Mouse (Mus musculus) intestine, embryonic 14.5 days (tissue): ENCODE data around the gene St8sia1. TPM values are rescaled to one million over a fixed set of nuclear protein-coding genes. Genes with fewer than 3 reads are reported as not detected.
"Not testable (repeated sequence)": the region's sequence is repeated elsewhere in the genome, so short reads cannot be mapped to it uniquely, and the experiment has no call there.

Experiments
- ATAC-seq: fragments of 200-750 bp; cut with Nextera tagmentation; replicated peaks from 2 replicates; pipeline ENCODE4 v1.8.0; 2017; ENCODE audit warnings: low read depth, moderate number of reproducible peaks, moderate TSS enrichment, moderate library complexity; ENCODE audit not compliant: low FRiP score, low TSS enrichment
- DNase-seq: peaks from one replicate; pipeline ENCODE4 v3.0.0-alpha.2; 2018; ENCODE audit warnings: low spot score
- H3K27ac ChIP-seq: fragments of 300-500 bp; sonication (generic); 2 replicates; pipeline ENCODE4 v1.5.1; 2014; ENCODE audit warnings: low read depth, mild to moderate bottlenecking, control low read depth
- H3K27me3 ChIP-seq: fragments of 300-500 bp; sonication (generic); replicated peaks from 2 replicates; pipeline ENCODE4 v1.6.1; 2014; ENCODE audit warnings: low read length, control low read depth; ENCODE audit not compliant: control insufficient read depth, insufficient read depth
- H3K36me3 ChIP-seq: fragments of 300-500 bp; sonication (generic); 2 replicates; pipeline ENCODE4 v1.6.1; 2014; ENCODE audit warnings: low read length, control low read depth; ENCODE audit not compliant: control insufficient read depth, insufficient read depth
- H3K4me1 ChIP-seq: fragments of 300-500 bp; sonication (generic); replicated peaks from 2 replicates; pipeline ENCODE4 v1.6.1; 2014; ENCODE audit warnings: low read length, control low read depth, mixed read lengths; ENCODE audit not compliant: control insufficient read depth, insufficient read depth
- H3K4me2 ChIP-seq: fragments of 300-500 bp; sonication (generic); 2 replicates; pipeline ENCODE4 v1.6.1; 2014; ENCODE audit warnings: low read length
- H3K4me3 ChIP-seq: fragments of 300-500 bp; sonication (generic); 2 replicates; pipeline ENCODE4 v1.5.1; 2014; ENCODE audit warnings: low read depth, low read length, control low read depth, mixed read lengths
- H3K9ac ChIP-seq: fragments of 300-500 bp; sonication (generic); 2 replicates; pipeline ENCODE4 v1.6.1; 2014; ENCODE audit warnings: mild to moderate bottlenecking, low read length
- H3K9me3 ChIP-seq: fragments of 300-500 bp; sonication (generic); 2 replicates; pipeline ENCODE4 v1.6.1; 2016; ENCODE audit warnings: low read length, control low read depth; ENCODE audit not compliant: control insufficient read depth
- WGBS: fragments of 180-500 bp; shearing (Covaris S2); extraction: QIAGEN DNeasy Blood & Tissue Kit; methylation state at CpG from one replicate; pipeline ENCODE4 v1.1.7; 2014; 5-methylcytosine and 5-hydroxymethylcytosine counted together
- polyA plus RNA-seq: library from polyadenylated mRNA; unstranded; fragments of >200 nt; fragmentation: Nextera tagmentation; extraction: Ambion mirVana; gene quantifications from 2 replicates; pipeline ENCODE4 v1.2.1, GENCODE M21; 2014

The St8sia1 gene
- polyA plus RNA-seq, 1 experiment from 2014 or later: 1.8 TPM

- no peak for ATAC-seq
- peak; percentile 20 for DNase-seq
- 73% methylated on average over 6 of the region's 6 CpGs for WGBS
- no peak overlapping the region for H3K4me2 ChIP-seq
- H3K27me3 ChIP-seq: no peaks in the 10 kb centered on the region
- H3K36me3 ChIP-seq: no peaks in the 10 kb centered on the region
- H3K4me1 ChIP-seq: no peaks in the 10 kb centered on the region
- no peak overlapping the region for H3K4me3 ChIP-seq
- H3K9ac ChIP-seq: no peak overlapping the region
- no peaks in the 10 kb centered on the region for H3K9me3 ChIP-seq
- no peak overlapping the region for H3K27ac ChIP-seq
Measured at GRCm38 (mm10) chr6:142988231-142988630, 24.0 kb upstream of the St8sia1 start.

GRCm38 (mm10) chr6:142987616-142988015 is 23.4 kb upstream of the St8sia1 start:
- peak; percentile 38 for DNase-seq

GRCm38 (mm10) chr6:142986706-142987105 is 22.5 kb upstream of the St8sia1 start:
- not testable (repeated sequence) for H3K27me3 ChIP-seq, H3K36me3 ChIP-seq, H3K4me1 ChIP-seq, H3K9me3 ChIP-seq, H3K9ac ChIP-seq, H3K4me3 ChIP-seq, H3K27ac ChIP-seq, H3K4me2 ChIP-seq, ATAC-seq
- 81% methylated on average over 9 of the region's 9 CpGs for WGBS
- DNase-seq: peak; percentile 9

More at GRCm38 (mm10) chr6:142987616-142988015, 23.4 kb upstream of the St8sia1 start:
- Histone ChIP-seq H3K9me3 (no peaks in the 10 kb centered on the region), H3K9ac (no peak overlapping the region), H3K27me3 (no peaks in the 10 kb centered on the region), H3K4me3 (no peak overlapping the region), H3K4me1 (no peaks in the 10 kb centered on the region), H3K36me3 (no peaks in the 10 kb centered on the region), H3K27ac (no peak overlapping the region), H3K4me2 (no peak overlapping the region)
- 70% methylated on average over 6 of the region's 6 CpGs for WGBS
- no peak for ATAC-seq

GRCm38 (mm10) chr6:142985561-142986238 is 21.4 kb upstream of the St8sia1 start:
- not testable (repeated sequence) for H3K9ac ChIP-seq, H3K27me3 ChIP-seq, ATAC-seq, H3K4me3 ChIP-seq, H3K27ac ChIP-seq, H3K9me3 ChIP-seq, H3K4me2 ChIP-seq, H3K36me3 ChIP-seq, H3K4me1 ChIP-seq
- WGBS: 93% methylated on average over 9 of the region's 9 CpGs
- peak; percentile 38 for DNase-seq

- Histone ChIP-seq H3K27ac (peak overlapping the region; percentile 77), H3K4me1 (peaks cover 13% of the 10 kb centered on the region), H3K9ac (no peak overlapping the region), H3K4me3 (no peak overlapping the region), H3K4me2 (peak overlapping the region; percentile 25), H3K9me3 (no peaks in the 10 kb centered on the region), H3K27me3 (no peaks in the 10 kb centered on the region), H3K36me3 (no peaks in the 10 kb centered on the region)
- DNase-seq (peak; percentile 47), ATAC-seq (0 out of 2 replicates have a peak, but pooled peaks have one; percentile 53)
- WGBS: 8% methylated on average over 6 of the region's 6 CpGs
Measured at GRCm38 (mm10) chr6:142979665-142980660, 15.7 kb upstream of the St8sia1 start.

GRCm38 (mm10) chr6:142977221-142977620 is 13.0 kb upstream of the St8sia1 start:
- Histone ChIP-seq H3K4me3 (no peak overlapping the region), H3K27ac (no peak overlapping the region), H3K27me3 (no peaks in the 10 kb centered on the region), H3K9ac (no peak overlapping the region), H3K36me3 (no peaks in the 10 kb centered on the region), H3K9me3 (no peaks in the 10 kb centered on the region), H3K4me1 (peaks cover 13% of the 10 kb centered on the region), H3K4me2 (no peak overlapping the region)
- DNase-seq (no peak), ATAC-seq (no peak)
- 67% methylated on average over 1 of the region's 1 CpGs for WGBS

GRCm38 (mm10) chr6:142973289-142973688 is 9.0 kb upstream of the St8sia1 start:
- no peak overlapping the region for H3K27ac ChIP-seq
- no peaks in the 10 kb centered on the region for H3K9me3 ChIP-seq
- H3K4me3 ChIP-seq: no peak overlapping the region
- ATAC-seq (no peak), DNase-seq (no peak)
- H3K36me3 ChIP-seq: no peaks in the 10 kb centered on the region
- no peaks in the 10 kb centered on the region for H3K27me3 ChIP-seq
- no peaks in the 10 kb centered on the region for H3K4me1 ChIP-seq
- no peak overlapping the region for H3K4me2 ChIP-seq
- H3K9ac ChIP-seq: no peak overlapping the region
- 81% methylated on average over 7 of the region's 7 CpGs for whole genome bisulfite sequencing

GRCm38 (mm10) chr6:142972205-142972604 is 8.0 kb upstream of the St8sia1 start:
- no peaks in the 10 kb centered on the region for H3K36me3 ChIP-seq
- no peak overlapping the region for H3K27ac ChIP-seq
- 61% methylated on average over 2 of the region's 2 CpGs for WGBS
- no peaks in the 10 kb centered on the region for H3K4me1 ChIP-seq
- H3K4me3 ChIP-seq: no peak overlapping the region
- ATAC-seq: no peak
- no peaks in the 10 kb centered on the region for H3K27me3 ChIP-seq
- H3K4me2 ChIP-seq: no peak overlapping the region
- H3K9ac ChIP-seq: no peak overlapping the region
- no peaks in the 10 kb centered on the region for H3K9me3 ChIP-seq
- no peak for DNase-seq
